Mouse (Mus musculus): ENCODE data around the gene Morc2a.
A peak's percentile ranks its signal among the peaks of the same experiment; 100 is the strongest.

The Morc2a gene

DNA sequence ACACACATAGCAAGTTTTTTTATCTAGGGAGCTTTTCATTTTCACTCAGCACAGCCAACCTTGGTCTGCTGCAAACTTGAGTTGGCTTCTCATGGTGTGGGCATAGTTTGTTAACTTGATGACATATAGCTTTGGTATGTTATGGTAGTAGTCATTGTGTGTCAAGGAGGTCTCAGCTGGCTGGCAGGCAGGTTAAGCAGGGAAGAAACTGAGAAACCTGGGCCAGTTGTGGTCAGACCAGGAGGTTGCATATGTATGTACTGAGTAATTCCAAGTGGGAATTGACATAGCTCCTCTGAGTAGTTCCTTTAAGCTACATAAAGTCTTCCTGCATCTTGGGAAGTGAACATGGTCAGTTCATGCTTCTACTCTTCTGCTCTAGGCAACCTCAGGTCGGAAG is 35.2 kb downstream of the Morc2a start:
- DNase-seq (ENCODE audit: low read depth, low spot score), result no peak

DNA sequence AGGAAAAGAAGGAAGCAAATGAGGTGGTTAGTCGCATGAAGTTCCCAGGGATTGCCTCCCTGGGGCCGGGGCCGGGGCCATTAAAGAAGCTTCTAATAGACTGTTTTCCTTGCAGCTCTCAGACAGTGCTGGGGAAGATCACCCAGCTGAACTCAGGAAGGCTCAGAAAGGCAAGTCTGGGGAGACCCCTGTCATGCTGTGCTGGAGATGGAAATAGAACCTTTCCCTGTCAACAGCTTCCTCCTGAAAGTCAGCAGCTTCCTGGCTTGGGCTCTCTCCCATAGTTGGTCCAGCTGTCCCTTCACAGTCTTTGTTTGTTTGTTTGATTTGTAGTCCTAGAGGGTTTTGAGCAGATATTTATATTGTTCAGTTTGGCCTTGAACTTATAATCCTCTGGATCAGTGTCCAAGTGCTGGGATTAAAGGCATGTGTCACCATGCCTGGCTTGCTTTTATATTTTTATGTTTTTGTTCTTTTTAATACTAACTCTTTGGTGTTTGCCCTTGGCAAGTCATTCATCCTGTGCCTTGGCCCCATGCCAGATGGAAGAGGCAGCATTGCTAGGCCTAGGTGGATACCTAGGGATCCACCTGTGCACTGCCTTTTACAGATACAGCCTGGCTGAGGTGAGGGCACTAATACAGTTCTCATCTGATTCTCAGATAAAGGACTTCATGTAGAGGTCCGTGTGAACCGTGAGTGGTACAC is 35.9 kb downstream of the Morc2a start:
- no peak for DNase-seq (ENCODE audit: low read depth, low spot score)

DNA sequence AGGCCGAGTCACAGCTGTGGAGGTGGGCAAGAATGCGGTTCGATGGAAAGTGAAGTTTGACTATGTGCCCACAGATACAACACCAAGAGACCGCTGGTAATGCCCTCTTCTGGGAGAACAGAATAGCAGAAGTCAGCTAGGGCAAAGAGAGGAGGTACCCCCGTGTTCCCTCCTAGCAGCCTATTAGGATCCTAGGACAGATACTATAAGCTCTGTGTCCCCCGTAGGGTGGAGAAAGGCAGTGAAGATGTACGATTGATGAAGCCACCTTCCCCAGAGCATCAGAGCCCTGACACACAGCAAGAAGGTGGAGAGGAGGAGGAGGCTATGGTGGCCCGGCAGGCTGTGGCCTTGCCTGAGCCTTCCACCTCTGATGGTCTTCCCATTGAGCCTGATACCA is 36.4 kb downstream of the Morc2a start:
- DNase-seq (ENCODE audit: low read depth, low spot score), result no peak

DNA sequence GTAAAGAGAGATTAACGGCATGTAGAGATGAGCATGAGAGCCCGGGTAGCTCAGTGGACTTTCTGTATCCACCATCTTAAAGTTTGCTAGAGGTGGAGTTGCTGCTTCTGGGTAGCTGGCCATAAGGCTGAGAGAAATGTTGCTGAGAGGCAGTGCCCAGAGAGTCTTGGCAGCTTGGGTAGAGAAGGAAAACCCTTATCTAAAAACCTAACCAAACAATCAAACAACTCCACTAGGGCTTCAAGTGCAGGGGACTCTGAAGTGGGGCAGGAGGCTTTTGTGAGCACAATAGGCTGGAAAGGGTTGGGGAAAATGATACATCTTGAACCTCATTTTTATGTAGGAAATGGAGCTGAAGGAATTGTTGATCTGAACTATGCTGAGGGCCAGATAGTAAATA is 37.3 kb downstream of the Morc2a start:
- no peak for DNase-seq (ENCODE audit: low read depth, low spot score)

DNA sequence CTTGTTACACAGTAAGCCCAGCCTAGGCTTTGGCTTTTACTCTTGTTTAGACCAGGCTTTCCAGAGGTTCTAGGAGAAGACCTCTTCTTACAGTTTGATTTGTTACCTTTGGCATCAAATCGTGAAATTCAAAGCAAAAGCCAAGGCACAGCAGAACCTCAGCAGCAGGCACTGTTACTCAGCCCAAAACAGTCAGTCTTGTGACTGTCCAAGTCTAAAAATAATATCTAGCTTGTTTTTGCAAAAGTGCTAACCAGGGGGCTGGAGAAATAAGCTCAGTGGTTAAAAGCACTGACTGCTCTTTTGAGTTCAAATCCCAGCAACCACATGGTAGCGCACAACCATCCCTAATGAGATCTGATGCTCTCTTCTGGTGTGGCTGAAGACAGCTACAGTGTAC is 37.9 kb downstream of the Morc2a start:
- peak; percentile 26 for DNase-seq (ENCODE audit: low read depth, low spot score)

DNA sequence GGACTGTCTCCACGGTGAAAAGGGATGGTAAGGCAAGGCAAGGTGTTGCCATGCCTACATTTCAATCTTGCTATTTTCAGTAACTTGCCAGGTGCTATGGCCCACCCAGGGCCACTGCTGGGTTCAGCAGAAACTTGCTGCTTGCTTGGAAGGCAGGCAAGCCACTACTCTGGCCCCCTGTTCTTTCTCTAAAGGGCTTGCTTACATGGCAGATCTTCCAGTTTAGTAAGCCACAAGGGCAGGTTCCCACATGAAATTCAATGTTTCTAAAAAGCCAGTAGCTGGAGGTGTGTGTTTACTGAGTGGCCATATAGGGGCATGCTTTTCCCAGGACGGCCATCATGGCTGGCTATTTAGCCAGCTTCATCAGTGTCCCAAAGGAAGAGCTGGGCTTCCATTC is 42.8 kb downstream of the Morc2a start:
- DNase-seq (ENCODE audit: low read depth, low spot score), result no peak

DNA sequence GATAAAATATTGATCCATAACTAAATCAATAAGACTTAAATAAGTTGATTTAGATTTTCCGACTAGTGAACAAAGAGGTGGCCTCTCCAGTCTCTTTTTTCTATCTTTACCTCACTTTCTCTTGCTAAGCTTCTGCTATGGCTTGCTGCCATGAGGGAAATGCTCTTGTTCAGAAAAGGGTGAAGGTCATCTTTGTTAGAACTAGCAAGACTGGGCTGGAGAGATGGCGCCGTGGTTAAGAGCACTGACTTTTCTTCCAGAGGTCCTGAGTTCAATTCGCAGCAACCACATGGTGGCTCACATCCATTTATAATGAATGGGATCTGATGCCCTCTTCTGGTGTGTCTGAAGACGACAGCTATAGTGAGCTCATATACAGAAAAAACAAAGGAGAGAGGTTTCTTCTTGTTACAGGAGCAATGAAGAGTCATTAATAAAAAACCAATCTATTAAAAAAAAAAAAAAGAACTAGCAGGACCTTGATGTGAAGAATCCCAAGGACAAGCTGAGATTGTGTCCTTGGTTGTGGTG is 47.2 kb downstream of the Morc2a start:
- DNase-seq (ENCODE audit: low read depth, low spot score), result no peak

DNA sequence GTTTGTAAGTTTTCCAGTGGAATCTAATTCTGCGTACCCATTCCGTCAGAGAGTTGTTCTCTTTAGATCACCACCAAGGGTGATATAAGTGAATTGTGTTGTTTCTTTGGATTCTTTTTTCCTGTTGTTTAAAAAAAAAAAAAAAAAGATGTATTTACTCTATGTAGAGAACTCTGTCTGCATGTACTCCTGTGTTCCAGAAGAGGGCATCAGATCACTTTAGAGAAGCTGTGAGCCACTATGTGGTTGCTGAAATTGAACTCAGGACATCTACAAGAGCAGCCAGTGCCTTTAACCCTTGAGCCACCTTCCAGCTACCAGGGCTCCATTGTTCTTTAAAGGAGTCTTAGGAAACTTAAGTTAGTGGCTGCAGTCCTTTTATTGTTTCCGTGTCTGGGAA is 48.5 kb downstream of the Morc2a start:
- no peak for DNase-seq (ENCODE audit: low read depth, low spot score)

DNA sequence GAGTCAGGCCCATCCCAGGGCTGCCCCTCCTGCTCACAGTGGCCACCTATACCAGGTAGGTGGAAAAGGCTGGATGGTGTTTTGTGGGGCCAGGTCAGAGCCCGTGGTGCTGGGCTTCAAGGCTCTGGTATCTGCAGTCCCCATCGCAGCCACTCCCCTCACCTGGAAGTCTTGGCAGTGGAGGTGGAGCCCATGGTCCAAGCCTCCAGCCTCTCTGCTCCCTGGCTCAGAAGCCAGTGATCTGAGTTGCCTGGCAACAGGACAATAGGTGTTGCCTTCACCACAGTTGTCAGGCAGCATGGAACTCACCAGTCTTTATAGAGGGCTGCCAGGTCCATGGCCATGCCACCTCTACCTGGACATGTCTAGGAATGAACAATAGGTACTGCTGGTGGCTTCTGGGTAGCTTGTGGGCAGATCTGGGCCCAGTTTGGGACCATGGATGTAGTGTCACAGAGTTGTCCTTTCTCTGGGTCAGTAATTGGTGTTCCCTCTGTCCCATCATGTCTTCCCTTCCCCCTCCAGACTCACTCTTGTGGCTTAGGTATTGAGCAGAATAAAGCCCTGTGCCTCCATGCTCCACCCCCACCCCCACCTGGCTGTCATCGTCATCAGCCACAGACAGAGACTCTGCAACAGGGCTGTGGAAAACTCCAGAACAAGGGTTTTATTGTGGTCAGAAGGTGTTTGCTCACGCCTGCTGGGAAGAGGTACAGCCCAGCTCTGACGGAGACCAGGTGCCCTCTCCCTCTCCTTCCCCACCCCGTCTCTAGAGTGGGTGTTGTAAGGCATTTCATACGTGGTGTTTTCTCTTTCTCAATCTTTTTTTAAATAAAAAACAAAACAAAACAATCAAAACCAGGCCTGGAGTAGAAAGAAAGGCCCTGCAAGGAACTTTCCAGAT is 54.4 kb downstream of the Morc2a start:
- no peak for DNase-seq (ENCODE audit: low read depth, low spot score)

DNA sequence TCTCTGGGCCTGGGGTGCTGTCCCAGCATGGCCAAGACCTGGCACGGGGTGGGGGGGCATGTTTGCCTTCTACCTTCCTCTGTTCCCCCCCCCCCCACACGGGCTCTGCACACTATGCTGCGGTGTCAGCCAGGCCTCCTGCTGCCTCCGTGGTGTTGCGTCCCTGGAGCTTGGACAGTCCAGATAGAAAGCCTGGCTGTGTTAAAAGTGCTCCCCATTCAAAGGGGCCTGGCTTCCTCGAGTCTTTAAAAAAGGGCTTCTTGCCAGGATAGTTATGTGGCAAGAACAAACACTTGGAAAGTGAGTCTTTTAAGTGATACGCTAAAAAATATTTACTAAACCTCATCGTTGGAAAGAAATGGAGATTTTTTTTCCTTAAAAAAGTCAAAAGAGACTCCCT is 55.4 kb downstream of the Morc2a start:
- DNase-seq (ENCODE audit: low read depth, low spot score), result no peak

DNA sequence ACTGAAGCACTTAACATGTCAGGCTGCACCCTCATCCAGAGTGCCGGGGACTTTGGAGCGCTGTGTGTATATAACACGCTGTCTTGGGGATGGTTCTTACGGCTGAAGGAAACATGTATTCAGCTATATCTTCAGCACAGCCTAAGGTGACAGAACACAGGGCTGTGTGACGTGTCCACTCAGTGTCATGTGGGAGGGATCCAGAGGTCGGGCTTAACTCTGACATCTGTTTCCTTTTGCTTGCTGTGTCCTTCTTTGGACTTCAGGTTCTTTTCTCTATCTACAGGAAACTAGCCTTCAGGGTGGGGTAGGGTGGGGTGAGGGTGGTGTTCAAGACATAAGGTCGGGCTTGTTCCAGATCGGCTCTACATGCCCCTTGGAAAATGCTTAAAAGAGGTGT is 58.1 kb downstream of the Morc2a start:
- DNase-seq (ENCODE audit: low read depth, low spot score), result no peak

DNA sequence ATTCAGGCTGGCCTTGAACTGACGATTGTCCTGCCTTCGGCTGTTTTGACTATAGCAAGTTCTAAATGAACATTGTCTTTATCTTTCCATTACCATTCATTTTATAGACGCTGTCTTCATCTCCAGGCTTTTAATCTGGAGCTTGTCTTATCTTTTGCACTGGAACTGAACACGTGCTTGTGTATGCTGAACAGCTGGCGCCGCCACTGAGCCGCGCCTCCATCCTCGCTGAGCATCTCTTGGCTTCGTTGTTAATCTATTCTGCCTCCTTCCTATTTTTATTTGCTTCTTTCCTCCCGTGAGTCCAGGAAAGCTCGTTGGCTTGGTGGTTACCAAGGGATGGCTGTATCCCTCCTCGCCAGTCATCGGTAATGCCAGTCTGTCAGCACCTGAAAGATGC is 61.2 kb downstream of the Morc2a start:
- DNase-seq (ENCODE audit: low read depth, low spot score), result no peak

DNA sequence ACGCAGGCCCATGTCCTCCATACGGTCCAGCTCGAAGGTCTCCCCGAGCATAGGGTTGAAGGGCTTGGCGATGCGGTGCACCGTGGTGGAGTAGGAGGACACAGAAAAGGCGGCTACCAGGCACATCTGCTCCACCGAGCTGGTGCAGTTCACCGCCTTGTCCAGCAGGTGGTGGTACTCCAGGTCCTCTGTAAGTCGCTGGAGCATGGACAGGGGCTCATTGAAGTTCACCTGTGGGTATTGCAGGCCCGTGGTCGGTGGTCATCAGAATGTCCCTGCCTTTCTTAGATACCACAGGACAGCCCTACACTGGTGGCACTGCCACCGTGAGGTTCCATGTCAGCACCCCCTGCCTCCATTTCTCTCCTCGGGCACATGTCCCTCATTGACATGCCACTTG is 65.5 kb downstream of the Morc2a start:
- DNase-seq (ENCODE audit: low read depth, low spot score), result peak; percentile 27

DNA sequence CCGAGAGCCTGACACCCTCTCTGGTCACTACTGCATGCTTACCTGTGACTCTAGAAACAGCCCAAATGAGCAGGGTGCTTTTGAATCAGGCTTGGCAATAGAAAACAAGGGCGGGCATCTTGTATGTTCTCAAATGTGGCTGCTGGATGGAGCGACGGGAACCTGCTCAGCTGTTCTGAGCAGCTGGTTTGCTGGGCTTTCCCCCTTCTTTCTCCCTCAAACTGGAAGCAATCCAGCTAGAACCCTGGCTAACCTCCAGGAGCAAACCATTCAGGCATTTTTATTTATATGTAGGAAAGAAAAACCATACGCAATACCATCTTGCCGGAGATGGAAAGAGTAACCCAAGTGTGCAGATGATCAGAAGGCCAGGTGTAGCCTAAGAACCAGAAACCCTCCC is 67.7 kb downstream of the Morc2a start:
- DNase-seq (ENCODE audit: low read depth, low spot score), result no peak

DNA sequence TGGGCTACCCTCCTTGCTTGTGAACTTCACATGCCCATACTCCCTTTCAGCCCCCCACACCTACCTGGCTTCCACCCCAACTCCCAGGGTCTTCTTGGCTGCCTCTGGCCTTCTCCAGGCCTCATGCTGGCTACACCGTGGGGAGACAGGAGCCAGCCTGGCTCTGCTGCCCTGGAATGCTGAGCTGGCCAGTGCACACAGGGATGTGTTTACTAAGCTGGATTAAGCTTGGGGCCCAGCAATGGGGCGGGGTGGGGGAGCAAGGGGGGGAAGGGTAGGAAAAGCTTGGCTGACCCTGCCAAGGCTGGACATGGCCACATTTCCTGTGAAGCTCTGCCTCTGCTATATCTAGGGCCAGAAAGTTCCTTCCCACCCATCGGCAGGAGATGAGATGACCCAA is 73.0 kb downstream of the Morc2a start:
- no peak for DNase-seq (ENCODE audit: low read depth, low spot score)

DNA sequence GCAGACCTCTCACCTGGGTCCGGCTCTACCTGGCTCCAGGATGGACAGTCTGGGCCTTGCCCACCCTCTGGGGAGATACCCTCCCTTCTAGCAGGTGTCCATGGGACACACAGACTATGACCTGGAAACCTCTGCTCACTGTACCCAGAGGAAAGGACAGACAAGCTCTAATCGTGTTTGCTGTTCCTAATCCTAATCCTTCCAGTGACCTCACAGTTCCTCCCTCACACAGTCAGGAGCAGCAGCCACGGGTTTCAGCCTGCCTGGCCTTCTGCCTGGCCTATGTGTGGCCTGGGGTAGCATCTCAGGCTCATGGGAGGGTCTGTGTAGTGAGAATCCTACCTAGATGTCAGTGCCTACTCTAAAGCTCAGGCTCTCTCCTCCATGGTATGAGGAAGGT is 73.9 kb downstream of the Morc2a start:
- DNase-seq (ENCODE audit: low read depth, low spot score), result no peak

DNA sequence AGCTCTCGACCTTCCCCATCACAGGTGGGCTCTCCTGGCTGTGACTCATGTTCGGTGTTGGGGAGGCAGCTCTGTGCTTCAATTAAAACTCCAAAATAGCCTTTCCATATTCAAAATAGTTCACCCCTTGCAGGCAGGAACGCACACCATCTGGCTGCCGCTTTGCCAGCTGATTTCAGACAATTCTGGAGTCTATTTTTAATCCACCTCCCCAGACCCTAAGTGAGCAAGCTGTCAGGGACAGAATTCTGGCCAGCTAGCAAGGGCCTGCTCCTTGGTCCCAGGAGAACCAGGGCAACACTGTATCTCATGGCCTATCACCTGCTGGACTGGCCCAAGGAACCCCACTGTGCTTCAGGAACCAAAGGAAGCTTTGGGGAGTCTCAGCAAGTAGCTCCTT is 74.9 kb downstream of the Morc2a start:
- no peak for DNase-seq (ENCODE audit: low read depth, low spot score)

DNA sequence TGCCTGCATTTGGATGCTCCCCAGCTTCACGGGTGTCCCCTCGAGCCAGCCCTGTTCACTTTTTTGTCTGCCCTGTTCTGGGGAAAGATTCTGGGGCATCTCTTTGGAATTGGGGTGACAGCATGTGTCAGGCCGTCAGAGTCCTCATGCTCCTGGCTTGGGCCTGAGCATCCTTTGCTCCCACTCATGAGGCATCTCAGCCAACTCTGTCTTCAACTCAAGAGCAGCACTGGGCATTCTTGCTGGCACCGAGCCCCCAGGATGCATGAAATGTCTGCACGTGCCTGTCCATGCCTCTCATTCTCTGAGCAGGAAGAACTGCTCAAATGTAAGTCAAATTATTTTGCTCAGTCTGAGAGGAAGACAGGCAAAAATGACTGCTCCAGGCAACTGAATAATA is 75.7 kb downstream of the Morc2a start:
- no peak for DNase-seq (ENCODE audit: low read depth, low spot score)

DNA sequence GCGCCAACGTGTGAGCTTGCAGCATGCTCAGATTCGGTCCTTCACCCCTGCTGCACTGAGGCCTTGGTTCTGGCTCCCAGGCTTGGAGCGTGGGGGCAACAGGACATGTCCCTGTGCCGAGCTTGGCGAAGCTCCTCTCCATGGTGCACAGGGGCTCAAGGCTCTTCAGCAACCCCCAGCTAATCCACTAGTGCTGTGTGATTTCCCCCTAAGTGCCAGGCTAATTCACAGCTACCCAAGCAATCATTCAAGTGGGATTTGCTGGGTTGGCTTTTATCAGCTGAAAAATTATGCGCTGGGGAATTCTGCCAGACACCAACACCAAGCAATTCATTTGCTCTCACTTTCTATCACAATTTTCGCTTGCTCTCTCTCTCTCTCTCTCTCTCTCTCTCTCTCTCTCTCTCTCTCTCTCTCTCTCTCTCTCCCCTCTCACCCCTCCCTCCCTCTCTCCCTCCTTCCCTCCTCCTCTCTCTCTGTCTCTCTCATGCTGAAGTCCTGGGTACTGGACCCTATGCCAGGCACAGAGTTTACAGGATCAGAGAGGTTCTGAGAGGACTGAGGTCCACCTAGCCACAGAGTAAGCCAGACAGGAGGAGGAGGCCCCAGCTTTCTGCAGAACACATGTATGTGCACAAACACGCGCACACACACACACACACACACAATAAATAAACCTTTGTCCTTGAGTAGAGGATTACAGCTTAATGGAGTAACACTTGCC is 76.5 kb downstream of the Morc2a start:
- DNase-seq (ENCODE audit: low read depth, low spot score), result no peak

DNA sequence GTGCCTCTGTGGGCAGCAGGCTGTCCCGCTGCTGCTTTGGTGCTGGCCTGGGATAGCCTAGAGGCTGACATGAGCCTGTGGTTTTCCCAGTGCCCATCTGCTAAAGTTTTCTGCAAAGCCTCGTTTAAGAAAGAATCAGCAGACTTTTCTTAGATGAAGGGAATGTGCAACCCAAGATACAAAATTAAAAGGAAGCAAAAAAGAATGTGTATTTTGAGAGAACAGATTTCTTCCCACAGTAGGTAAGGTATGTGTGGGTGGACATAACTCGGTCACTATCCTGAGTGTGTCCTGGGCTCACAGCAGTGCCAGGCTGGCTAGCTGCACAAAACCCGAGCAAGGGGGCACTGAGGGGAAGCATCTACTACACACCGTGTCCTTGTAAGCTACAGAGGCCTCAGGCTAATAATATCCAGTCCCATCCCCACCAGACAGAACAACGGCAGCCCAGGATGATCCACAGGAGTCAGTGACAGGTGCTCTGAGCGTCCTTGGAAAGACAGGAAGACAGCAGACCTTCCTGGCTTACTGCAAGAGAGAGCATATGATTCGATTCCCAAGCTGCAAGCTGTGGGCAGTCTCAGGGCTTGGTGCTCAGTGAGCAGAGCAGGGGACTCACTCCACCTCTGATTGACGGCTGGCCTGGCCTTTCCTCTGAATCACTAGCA is 78.6 kb downstream of the Morc2a start:
- DNase-seq (ENCODE audit: low read depth, low spot score), result no peak

DNA sequence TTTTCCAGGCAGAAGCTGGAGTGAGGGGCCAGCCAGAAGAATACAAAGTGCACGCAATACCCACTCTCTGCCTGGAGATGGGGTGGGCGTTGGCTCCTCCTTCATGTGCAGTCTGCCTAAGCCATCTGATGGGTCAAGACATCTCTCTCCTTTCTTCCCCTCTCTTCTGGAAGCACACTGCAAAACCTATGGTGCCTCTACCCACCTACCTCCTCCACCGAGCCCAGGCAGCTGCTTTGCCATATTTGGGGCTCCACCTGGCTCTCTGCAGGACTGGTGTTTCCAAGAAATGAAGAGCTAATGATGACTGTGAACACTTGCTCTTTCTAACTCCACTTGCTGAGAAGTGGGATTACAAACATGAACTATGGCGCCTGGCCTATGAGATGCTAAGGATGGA is 82.5 kb downstream of the Morc2a start:
- no peak for DNase-seq (ENCODE audit: low read depth, low spot score)

Measured in skeletal muscle tissue, adult 2 months (tissue).